Mouse (Mus musculus) embryonic facial prominence, embryonic 15.5 days (tissue): Measurements from ENCODE around the gene Rnf123. TPM values are rescaled to one million over a fixed set of nuclear protein-coding genes. Genes with fewer than 3 reads are reported as not detected.

Experiments used
- ATAC-seq: fragments of 200-750 bp; cut with Nextera tagmentation; 2 replicates; pipeline ENCODE4 v1.8.0; 2017; ENCODE audit warnings: low read depth, moderate TSS enrichment; ENCODE audit not compliant: insufficient number of reproducible peaks, low FRiP score, low TSS enrichment
- H3K27ac ChIP-seq: fragments of 300-500 bp; sonication (generic); replicated peaks from 2 replicates; pipeline ENCODE4 v1.5.1; 2015; ENCODE audit warnings: mild to moderate bottlenecking, inconsistent platforms
- H3K27me3 ChIP-seq: fragments of 300-500 bp; sonication (generic); 2 replicates; pipeline ENCODE4 v1.6.1; 2015; ENCODE audit warnings: inconsistent platforms
- H3K36me3 ChIP-seq: fragments of 300-500 bp; sonication (generic); 2 replicates; pipeline ENCODE4 v1.6.1; 2015; ENCODE audit warnings: mild to moderate bottlenecking, inconsistent platforms
- H3K4me1 ChIP-seq: fragments of 300-500 bp; sonication (generic); 2 replicates; pipeline ENCODE4 v1.6.1; 2015; ENCODE audit warnings: inconsistent platforms
- H3K4me2 ChIP-seq: fragments of 300-500 bp; sonication (generic); replicated peaks from 2 replicates; pipeline ENCODE4 v1.6.1; 2015; ENCODE audit warnings: mild to moderate bottlenecking, inconsistent platforms
- H3K4me3 ChIP-seq: fragments of 300-500 bp; sonication (generic); replicated peaks from 2 replicates; pipeline ENCODE4 v1.5.1; 2015; ENCODE audit warnings: mild to moderate bottlenecking, inconsistent platforms
- H3K9ac ChIP-seq: fragments of 300-500 bp; sonication (generic); 2 replicates; pipeline ENCODE4 v1.6.1; 2015; ENCODE audit warnings: inconsistent platforms
- H3K9me3 ChIP-seq: fragments of 300-500 bp; sonication (generic); replicated peaks from 2 replicates; pipeline ENCODE4 v1.6.1; 2016; ENCODE audit warnings: inconsistent platforms
- WGBS: fragments of 180-500 bp; shearing (Covaris S2); methylation state at CpG from one replicate; pipeline ENCODE4 v1.1.7; 2015; 5-methylcytosine and 5-hydroxymethylcytosine counted together
- polyA plus RNA-seq: library from polyadenylated mRNA; unstranded; fragments of >200 nt; fragmentation: Nextera tagmentation; extraction: Ambion mirVana; gene quantifications from 2 replicates; pipeline ENCODE4 v1.2.1, GENCODE M21; 2015

Gene Rnf123
- polyA plus RNA-seq, 1 experiment from 2014 or later: 34.9 TPM

DNA sequence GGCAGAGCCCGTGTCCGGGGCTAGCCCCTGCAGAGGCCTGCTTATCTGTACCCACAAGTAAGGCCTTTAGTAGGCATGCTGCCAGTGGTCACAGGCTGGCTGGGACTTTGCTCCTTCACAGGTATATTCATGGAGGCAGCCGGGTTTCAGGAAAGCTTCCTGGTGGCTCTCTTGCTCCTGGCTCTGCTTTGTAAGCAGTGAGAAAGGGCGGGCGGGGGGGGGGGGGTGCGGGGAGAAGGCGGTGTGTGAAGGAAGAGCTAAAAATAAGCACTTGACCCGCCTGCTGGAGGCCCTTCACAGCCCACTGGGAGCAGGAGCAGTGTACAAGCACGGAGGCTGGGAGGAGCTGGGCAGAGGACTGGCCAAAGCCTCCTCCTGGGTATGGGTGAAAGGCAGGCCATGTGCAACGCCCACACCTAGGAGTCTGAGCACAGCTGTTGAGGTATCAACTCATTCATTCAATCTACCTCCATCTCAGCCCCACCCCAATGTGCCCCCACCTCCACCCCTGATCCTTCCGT lies 36.8 kb upstream of the Rnf123 start:
- WGBS: 46% methylated on average over 9 of the region's 11 CpGs
- no peaks in the 10 kb centered on the region for H3K27me3 ChIP-seq
- H3K9ac ChIP-seq: no peak overlapping the region
- H3K4me3 ChIP-seq: no peak overlapping the region
- H3K9me3 ChIP-seq: no peaks in the 10 kb centered on the region
- peaks cover 11% of the 10 kb centered on the region for H3K4me1 ChIP-seq
- no peak overlapping the region for H3K4me2 ChIP-seq
- H3K27ac ChIP-seq: no peak overlapping the region
- H3K36me3 ChIP-seq: no peaks in the 10 kb centered on the region
- peak; percentile 66 for ATAC-seq

GRCm38 (mm10) chr9:108117143-108117542 lies 34.0 kb upstream of the Rnf123 start:
- no peak for ATAC-seq
- Histone ChIP-seq H3K9ac (no peak overlapping the region), H3K4me1 (peaks cover 11% of the 10 kb centered on the region), H3K27me3 (no peaks in the 10 kb centered on the region; the same call in 1 of the 2 replicates), H3K4me2 (no peak overlapping the region), H3K36me3 (no peaks in the 10 kb centered on the region), H3K27ac (0 out of 2 replicates have a peak overlapping the region, but pooled peaks have one; percentile 44), H3K4me3 (no peak overlapping the region), H3K9me3 (no peaks in the 10 kb centered on the region)
- WGBS: 46% methylated on average over 4 of the region's 4 CpGs

DNA sequence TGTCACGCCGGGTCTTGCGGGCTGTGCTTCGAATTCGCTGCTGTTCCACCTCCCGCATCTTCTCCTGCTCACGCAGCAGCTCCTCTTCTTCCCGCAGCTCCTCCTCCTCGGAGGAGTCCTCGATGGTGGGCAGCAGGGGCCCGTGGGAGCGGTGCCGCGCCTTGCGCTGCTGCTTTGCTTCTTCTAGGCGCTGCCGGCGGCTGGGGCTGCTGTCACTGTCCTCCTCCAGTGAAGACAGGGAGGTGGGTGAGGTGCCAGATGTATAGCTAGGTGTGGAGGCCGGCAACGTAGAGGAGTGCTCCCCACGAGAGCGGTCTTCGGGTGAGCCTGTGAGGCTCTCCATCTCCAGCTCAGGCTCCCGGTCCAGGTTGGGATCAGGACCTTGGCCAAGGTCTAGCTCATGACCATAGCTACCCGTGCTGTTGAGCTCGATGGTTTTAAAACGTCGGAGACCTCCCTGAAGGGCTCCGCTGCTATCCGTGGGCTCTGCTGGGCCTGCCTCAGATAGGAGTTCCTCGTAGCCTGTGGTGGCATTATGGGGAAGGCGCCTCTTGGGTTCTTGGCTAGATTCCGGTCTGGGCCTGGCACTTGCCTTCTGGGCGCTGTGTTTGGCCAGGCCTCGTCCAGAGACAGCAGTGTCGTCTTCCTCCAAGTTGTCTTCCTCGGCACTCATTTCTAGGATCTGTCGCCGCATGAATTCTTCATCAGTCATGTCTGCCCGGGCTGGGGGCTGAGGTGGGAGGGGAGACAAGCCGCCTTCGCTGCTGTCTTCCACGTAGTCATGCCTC lies 32.3 kb upstream of the Rnf123 start:
- Histone ChIP-seq H3K9me3 (no peaks in the 10 kb centered on the region), H3K4me3 (no peak overlapping the region), H3K4me1 (peaks cover 26% of the 10 kb centered on the region), H3K9ac (no peak overlapping the region), H3K27me3 (peaks cover 4% of the 10 kb centered on the region; the same call in 1 of the 2 replicates), H3K4me2 (no peak overlapping the region), H3K27ac (no peak overlapping the region), H3K36me3 (no peaks in the 10 kb centered on the region)
- 70% methylated on average over 43 of the region's 43 CpGs for WGBS
- no peak for ATAC-seq

DNA sequence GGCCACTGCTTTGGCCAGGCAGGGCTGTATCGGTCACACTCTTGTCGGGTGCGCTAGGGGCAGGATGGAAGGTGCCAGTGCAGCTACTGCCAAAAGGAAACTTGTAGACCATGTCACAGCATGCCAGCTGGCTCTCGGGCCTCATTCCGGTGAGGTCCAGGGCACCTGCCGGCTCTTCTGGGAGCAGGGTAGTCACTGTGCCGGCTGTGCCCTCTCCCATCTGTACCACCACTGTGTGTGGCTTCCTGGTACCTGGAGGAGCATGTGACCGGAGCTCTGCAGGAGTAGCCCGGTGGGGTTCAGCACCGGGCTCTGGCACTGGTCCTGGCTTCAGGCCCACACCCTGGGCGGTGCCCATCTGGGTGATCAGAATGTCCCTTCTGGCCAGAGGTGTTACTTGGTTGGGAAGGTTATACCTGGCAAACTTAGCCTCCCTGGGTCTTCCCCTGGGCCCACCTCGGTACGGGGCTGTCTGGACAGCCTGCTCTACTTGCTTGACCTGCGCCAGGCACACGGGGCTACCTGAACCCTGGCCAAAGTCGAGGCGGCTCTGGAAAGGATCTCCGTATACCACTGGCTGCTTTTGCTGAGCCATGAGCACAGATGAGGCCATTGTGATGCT lies 29.7 kb upstream of the Rnf123 start:
- no peak for ATAC-seq

GRCm38 (mm10) chr9:108111593-108112121 lies 28.5 kb upstream of the Rnf123 start:
- Histone ChIP-seq H3K27me3 (peaks cover 4% of the 10 kb centered on the region; the same call in 1 of the 2 replicates), H3K27ac (no peak overlapping the region; the same call in 1 of the 2 replicates), H3K36me3 (no peaks in the 10 kb centered on the region), H3K9me3 (no peaks in the 10 kb centered on the region), H3K4me3 (peak overlapping the region; percentile 31), H3K4me2 (peak overlapping the region; percentile 53), H3K9ac (peak overlapping the region; percentile 16; the same call in 1 of the 2 replicates), H3K4me1 (peaks cover 26% of the 10 kb centered on the region)
- 74% methylated on average over 17 of the region's 17 CpGs for WGBS
- ATAC-seq: no peak

More for the DNA sequence above, 29.7 kb upstream of the Rnf123 start:
- WGBS: 93% methylated on average over 18 of the region's 18 CpGs
- Histone ChIP-seq H3K27me3 (peaks cover 4% of the 10 kb centered on the region; the same call in 1 of the 2 replicates), H3K27ac (no peak overlapping the region), H3K4me2 (no peak overlapping the region), H3K36me3 (no peaks in the 10 kb centered on the region), H3K9ac (no peak overlapping the region), H3K4me3 (no peak overlapping the region), H3K4me1 (peaks cover 27% of the 10 kb centered on the region), H3K9me3 (no peaks in the 10 kb centered on the region)

DNA sequence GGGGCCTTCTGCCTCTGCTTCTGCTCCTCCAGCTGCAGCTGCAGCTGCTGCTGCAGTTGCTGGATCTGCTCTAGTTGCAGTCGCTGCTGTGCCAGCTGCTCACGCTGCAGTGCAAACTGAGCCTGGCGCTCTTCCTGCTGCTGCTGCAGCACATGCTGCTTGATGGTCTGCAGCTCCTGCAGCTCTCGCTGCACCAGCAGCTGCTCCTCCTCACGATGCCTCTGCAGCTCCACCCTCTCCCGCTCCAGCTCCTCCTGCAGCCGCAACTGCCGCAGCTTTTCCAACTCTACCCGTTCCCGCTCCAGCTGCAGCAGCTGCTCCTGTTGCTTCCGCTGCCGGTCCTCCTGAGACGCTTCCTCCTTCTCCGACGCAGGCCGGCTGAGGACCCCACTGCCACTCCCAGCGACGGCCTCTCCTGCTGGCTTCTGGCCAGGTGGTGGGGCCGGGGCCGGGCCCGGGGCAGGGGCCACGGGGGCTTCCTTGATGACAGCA lies 28.0 kb upstream of the Rnf123 start:
- 8% methylated on average over 22 of the region's 22 CpGs for WGBS
- H3K9ac ChIP-seq: peak overlapping the region; percentile 16; the same call in 1 of the 2 replicates
- no peaks in the 10 kb centered on the region for H3K9me3 ChIP-seq
- ATAC-seq: no peak
- peak overlapping the region; percentile 31 for H3K4me3 ChIP-seq
- H3K36me3 ChIP-seq: no peaks in the 10 kb centered on the region
- peak overlapping the region; percentile 53 for H3K4me2 ChIP-seq
- H3K27me3 ChIP-seq: peaks cover 4% of the 10 kb centered on the region; the same call in 1 of the 2 replicates
- peaks cover 26% of the 10 kb centered on the region for H3K4me1 ChIP-seq
- no peak overlapping the region; the same call in 1 of the 2 replicates for H3K27ac ChIP-seq

DNA sequence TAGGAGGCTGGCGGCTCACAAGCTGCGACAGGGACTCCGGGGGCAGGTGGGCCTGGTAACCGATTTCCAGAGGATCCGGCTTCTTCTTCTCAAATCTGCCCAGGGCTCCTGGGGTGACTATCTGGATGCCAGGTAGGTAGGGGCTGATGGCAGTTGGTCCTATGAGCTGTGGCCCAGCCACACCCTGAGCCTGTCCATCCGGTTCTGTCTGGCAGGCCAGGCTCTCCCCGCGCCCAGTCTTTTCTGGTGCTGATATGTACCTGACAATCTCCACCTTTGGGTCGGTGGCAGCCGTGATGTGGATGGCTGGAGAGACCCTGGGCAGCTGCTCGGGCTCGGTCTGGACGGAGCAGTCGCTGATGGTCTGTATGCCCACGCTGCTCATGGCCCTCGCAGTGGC lies 27.0 kb upstream of the Rnf123 start:
- no peak overlapping the region for H3K9ac ChIP-seq

GRCm38 (mm10) chr9:108107867-108108266 lies 24.7 kb upstream of the Rnf123 start:
- Histone ChIP-seq H3K27me3 (0 out of 2 replicates have a peak, but pooled peaks cover 4% of the 10 kb centered on the region), H3K9me3 (no peaks in the 10 kb centered on the region), H3K27ac (no peak overlapping the region), H3K9ac (no peak overlapping the region), H3K4me1 (peaks cover 44% of the 10 kb centered on the region), H3K36me3 (no peaks in the 10 kb centered on the region), H3K4me2 (no peak overlapping the region), H3K4me3 (no peak overlapping the region)
- 91% methylated on average over 16 of the region's 16 CpGs for WGBS
- ATAC-seq: no peak

More for the DNA sequence above, 27.0 kb upstream of the Rnf123 start:
- Histone ChIP-seq H3K27ac (no peak overlapping the region), H3K36me3 (no peaks in the 10 kb centered on the region), H3K9me3 (no peaks in the 10 kb centered on the region), H3K4me1 (peaks cover 34% of the 10 kb centered on the region), H3K4me2 (peak overlapping the region; percentile 53), H3K4me3 (peak overlapping the region; percentile 31; the same call in 1 of the 2 replicates), H3K27me3 (peaks cover 4% of the 10 kb centered on the region; the same call in 1 of the 2 replicates)
- ATAC-seq: no peak
- 73% methylated on average over 16 of the region's 16 CpGs for WGBS

DNA sequence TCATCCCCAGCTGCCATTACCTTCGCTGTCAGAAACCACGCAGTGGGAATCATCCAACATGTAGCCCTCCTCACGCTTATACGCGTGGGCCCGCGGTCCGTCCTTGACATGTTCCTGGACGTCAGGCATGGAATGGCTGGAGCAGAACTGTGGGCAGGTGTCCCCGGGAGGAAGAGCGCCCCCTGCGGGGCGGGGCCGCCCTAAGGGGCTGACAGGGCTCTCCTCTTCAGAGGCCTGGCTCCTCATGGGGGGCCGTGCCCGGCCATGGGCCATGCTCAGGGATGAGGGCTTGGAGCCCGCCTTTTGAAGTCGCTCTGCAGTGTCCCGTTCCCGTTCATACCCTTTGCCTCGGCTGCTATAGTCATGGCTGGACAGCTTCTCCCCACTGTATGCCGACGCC lies 22.9 kb upstream of the Rnf123 start:
- no peaks in the 10 kb centered on the region for H3K36me3 ChIP-seq
- H3K9ac ChIP-seq: no peak overlapping the region
- no peak for ATAC-seq
- H3K4me1 ChIP-seq: peaks cover 36% of the 10 kb centered on the region
- H3K9me3 ChIP-seq: no peaks in the 10 kb centered on the region
- H3K4me2 ChIP-seq: no peak overlapping the region
- no peak overlapping the region for H3K4me3 ChIP-seq
- WGBS: 85% methylated on average over 23 of the region's 23 CpGs
- 0 out of 2 replicates have a peak, but pooled peaks cover 4% of the 10 kb centered on the region for H3K27me3 ChIP-seq
- H3K27ac ChIP-seq: no peak overlapping the region

DNA sequence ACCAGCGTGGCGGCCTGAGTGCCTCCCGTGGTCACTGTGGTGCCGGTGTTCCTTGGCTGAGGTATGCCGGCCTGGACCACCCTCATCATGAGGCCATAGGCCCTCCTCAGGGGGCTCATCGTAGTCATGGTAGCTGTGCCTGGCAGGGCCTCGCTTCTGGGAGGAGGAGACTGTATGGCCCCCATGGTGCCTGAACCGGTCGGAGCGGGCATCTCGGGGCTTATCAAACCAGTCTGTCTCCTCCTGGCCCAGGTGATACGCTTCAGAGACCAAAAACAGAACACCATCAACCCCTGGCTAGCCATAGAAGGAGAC lies 22.4 kb upstream of the Rnf123 start:
- Histone ChIP-seq H3K27ac (peak overlapping the region; percentile 56; the same call in 1 of the 2 replicates), H3K9ac (no peak overlapping the region), H3K4me2 (peak overlapping the region; percentile 26; the same call in 1 of the 2 replicates), H3K27me3 (no peaks in the 10 kb centered on the region), H3K36me3 (no peaks in the 10 kb centered on the region), H3K4me1 (peaks cover 30% of the 10 kb centered on the region), H3K9me3 (no peaks in the 10 kb centered on the region), H3K4me3 (0 out of 2 replicates have a peak overlapping the region, but pooled peaks have one; percentile 2)
- ATAC-seq: no peak; the same call in 1 of the 2 replicates
- 69% methylated on average over 12 of the region's 12 CpGs for WGBS
